Mouse (Mus musculus) limb, embryonic 11.5 days (tissue): ENCODE results near the gene Rpl22. TPM values are rescaled to one million over a fixed set of nuclear protein-coding genes. Genes with fewer than 3 reads are reported as not detected.
A peak's percentile ranks its signal among the peaks of the same experiment; 100 is the strongest.

Source experiments
- ATAC-seq: fragments of 200-750 bp; cut with Nextera tagmentation; 2 replicates; pipeline ENCODE4 v1.8.0; 2017; ENCODE audit warnings: low read depth; ENCODE audit not compliant: insufficient number of reproducible peaks, low FRiP score, low TSS enrichment
- DNase-seq: peaks from one replicate; pipeline ENCODE4 v3.0.0-alpha.2; 2015; ENCODE audit warnings: low spot score
- H3K27ac ChIP-seq: fragments of 300-500 bp; sonication (generic); replicated peaks from 2 replicates; pipeline ENCODE4 v1.5.1; 2014; ENCODE audit warnings: low read depth, mild to moderate bottlenecking, low read length
- H3K27me3 ChIP-seq: fragments of 300-500 bp; sonication (generic); 2 replicates; pipeline ENCODE4 v1.6.1; 2014; ENCODE audit warnings: mild to moderate bottlenecking, low read length, mixed read lengths; ENCODE audit not compliant: control insufficient read depth, insufficient read depth
- H3K36me3 ChIP-seq: fragments of 300-500 bp; sonication (generic); 2 replicates; pipeline ENCODE4 v1.6.1; 2014; ENCODE audit warnings: mild to moderate bottlenecking, low read length, moderate library complexity, mixed read lengths; ENCODE audit not compliant: control insufficient read depth, insufficient read depth
- H3K4me1 ChIP-seq: fragments of 300-500 bp; sonication (generic); 2 replicates; pipeline ENCODE4 v1.6.1; 2014; ENCODE audit warnings: low read length, mixed read lengths; ENCODE audit not compliant: control insufficient read depth, insufficient read depth
- H3K4me2 ChIP-seq: fragments of 300-500 bp; sonication (generic); 2 replicates; pipeline ENCODE4 v1.6.1; 2014; ENCODE audit warnings: low read depth, mild to moderate bottlenecking, moderate library complexity; ENCODE audit not compliant: severe bottlenecking
- H3K4me3 ChIP-seq: fragments of 300-500 bp; sonication (generic); 2 replicates; pipeline ENCODE4 v1.5.1; 2014; ENCODE audit warnings: low read depth, low read length
- H3K9ac ChIP-seq: fragments of 300-500 bp; sonication (generic); 2 replicates; pipeline ENCODE4 v1.6.1; 2014; ENCODE audit warnings: mild to moderate bottlenecking, low read length
- H3K9me3 ChIP-seq: fragments of 300-500 bp; sonication (generic); 2 replicates; pipeline ENCODE4 v1.6.1; 2016; ENCODE audit warnings: low read length; ENCODE audit not compliant: control insufficient read depth
- WGBS: fragments of 180-500 bp; shearing (Covaris S2); extraction: QIAGEN DNeasy Blood & Tissue Kit; methylation state at CpG from one replicate; pipeline ENCODE4 v1.1.7; 2014; 5-methylcytosine and 5-hydroxymethylcytosine counted together
- polyA plus RNA-seq: library from polyadenylated mRNA; unstranded; fragments of >200 nt; fragmentation: Nextera tagmentation; extraction: Ambion mirVana; gene quantifications from 2 replicates; pipeline ENCODE4 v1.2.1, GENCODE M21; 2014

The Rpl22 gene
- 453 and 467 TPM in 2 replicates for polyA plus RNA-seq

GRCm38 (mm10) chr4:152325574-152326411 is at the start of gene Rpl22:
Gene Rpl22, plus strand, starts transcription at chr4:152325742.
- H3K27me3 ChIP-seq, result no peaks in the 10 kb centered on the region
- ATAC-seq, result peak; percentile 92

DNA sequence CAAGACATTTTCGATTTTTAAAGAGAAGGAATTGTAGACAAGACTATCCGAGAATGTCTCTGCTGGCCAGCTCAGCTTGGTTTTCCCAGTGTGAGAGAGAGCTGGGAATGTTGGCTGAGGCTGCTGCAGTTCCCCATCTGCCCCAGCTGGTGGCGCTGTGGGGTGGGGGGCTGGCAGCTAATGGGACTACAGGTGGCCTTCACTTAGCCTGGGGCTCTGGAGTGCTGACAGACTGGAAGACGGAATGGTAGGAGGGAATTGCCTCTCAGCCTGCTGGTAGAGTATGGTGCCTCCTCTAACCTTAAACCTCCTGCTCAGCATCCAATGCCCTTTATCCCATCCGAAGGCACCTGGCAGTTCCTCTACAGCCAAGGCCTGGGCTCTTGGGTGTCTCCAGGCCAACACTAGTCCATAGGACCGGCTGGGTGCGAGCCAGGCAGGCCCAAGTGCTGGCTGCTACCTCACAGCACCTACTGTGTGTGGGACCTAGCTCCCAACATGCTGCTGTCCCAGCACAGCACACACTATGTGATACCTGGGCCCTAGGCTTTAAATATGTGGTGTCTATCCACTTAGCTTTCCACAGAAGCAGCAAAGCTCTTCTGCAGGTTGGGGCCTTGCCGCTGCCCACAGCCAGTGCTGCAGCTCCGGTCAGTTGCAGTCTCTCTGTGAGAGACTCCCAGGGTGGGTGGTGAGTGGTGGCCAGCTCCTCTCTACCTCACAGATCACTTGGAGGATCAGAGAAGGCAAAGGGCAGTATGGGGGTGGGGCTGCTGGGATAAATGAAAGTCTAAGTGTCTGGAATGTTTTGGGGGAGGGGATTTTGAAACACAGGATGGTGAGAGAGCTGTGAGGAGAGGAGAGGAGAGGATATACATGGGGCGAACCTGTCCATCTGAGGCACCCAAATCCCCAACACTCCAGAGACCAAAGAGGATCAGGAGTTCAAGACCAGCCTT is 48.9 kb upstream of the Rpl22 start:
- Histone ChIP-seq H3K4me2 (no peak overlapping the region), H3K4me1 (peaks cover 28% of the 10 kb centered on the region), H3K4me3 (no peak overlapping the region), H3K9me3 (no peaks in the 10 kb centered on the region), H3K27ac (no peak overlapping the region), H3K9ac (no peak overlapping the region), H3K36me3 (no peaks in the 10 kb centered on the region), H3K27me3 (peaks cover 30% of the 10 kb centered on the region)
- 51% methylated on average over 10 of the region's 10 CpGs for WGBS
- ATAC-seq (no peak), DNase-seq (peak; percentile 67)

More at GRCm38 (mm10) chr4:152325574-152326411, at the start of gene Rpl22:
- peak within 1 kb of the TSS; percentile 99 for H3K4me3 ChIP-seq
- no peaks in the 10 kb centered on the region for H3K9me3 ChIP-seq
- WGBS, result under 1% methylated on average over 69 of the region's 70 CpGs
- peak within 1 kb of the TSS; percentile 81 for H3K4me2 ChIP-seq
- DNase-seq, result peak; percentile 94
- H3K36me3 ChIP-seq, result peaks cover 14% of the 10 kb centered on the region
- H3K4me1 ChIP-seq, result peaks cover 12% of the 10 kb centered on the region
- no peak within 1 kb of the TSS; the same call in 1 of the 2 replicates for H3K27ac ChIP-seq
- H3K9ac ChIP-seq, result peak within 1 kb of the TSS; percentile 96

GRCm38 (mm10) chr4:152277916-152278315 is 47.6 kb upstream of the Rpl22 start:
- 66% methylated on average over 2 of the region's 2 CpGs for WGBS
- DNase-seq, result no peak
- no peak overlapping the region for H3K27ac ChIP-seq
- H3K4me1 ChIP-seq, result peaks cover 21% of the 10 kb centered on the region
- no peak overlapping the region for H3K4me3 ChIP-seq
- H3K4me2 ChIP-seq, result no peak overlapping the region
- no peak for ATAC-seq
- H3K27me3 ChIP-seq, result peaks cover 42% of the 10 kb centered on the region
- no peak overlapping the region for H3K9ac ChIP-seq
- H3K36me3 ChIP-seq, result no peaks in the 10 kb centered on the region
- no peaks in the 10 kb centered on the region for H3K9me3 ChIP-seq

- ATAC-seq (no peak), DNase-seq (no peak)
- Histone ChIP-seq H3K9ac (no peak overlapping the region), H3K9me3 (no peaks in the 10 kb centered on the region), H3K4me2 (no peak overlapping the region), H3K27ac (no peak overlapping the region), H3K4me3 (no peak overlapping the region), H3K36me3 (no peaks in the 10 kb centered on the region), H3K4me1 (peaks cover 16% of the 10 kb centered on the region), H3K27me3 (peaks cover 53% of the 10 kb centered on the region)
- WGBS, result 92% methylated on average over 23 of the region's 23 CpGs
Measured at GRCm38 (mm10) chr4:152278986-152279385, 46.6 kb upstream of the Rpl22 start.

GRCm38 (mm10) chr4:152281601-152282000 is 43.9 kb upstream of the Rpl22 start:
- peaks cover 9% of the 10 kb centered on the region for H3K4me1 ChIP-seq
- no peaks in the 10 kb centered on the region for H3K9me3 ChIP-seq
- peaks cover 61% of the 10 kb centered on the region for H3K27me3 ChIP-seq
- DNase-seq (no peak), ATAC-seq (no peak)
- no peak overlapping the region for H3K4me2 ChIP-seq
- 44% methylated on average over 15 of the region's 15 CpGs for WGBS
- no peak overlapping the region for H3K9ac ChIP-seq
- H3K36me3 ChIP-seq, result no peaks in the 10 kb centered on the region
- H3K27ac ChIP-seq, result no peak overlapping the region
- no peak overlapping the region for H3K4me3 ChIP-seq

- Histone ChIP-seq H3K27me3 (peaks cover 70% of the 10 kb centered on the region), H3K36me3 (no peaks in the 10 kb centered on the region), H3K9me3 (no peaks in the 10 kb centered on the region), H3K9ac (no peak overlapping the region), H3K27ac (no peak overlapping the region), H3K4me2 (peak overlapping the region; percentile 45; the same call in 1 of the 2 replicates), H3K4me3 (peak overlapping the region; percentile 17), H3K4me1 (peaks cover 9% of the 10 kb centered on the region)
- 15% methylated on average over 34 of the region's 34 CpGs for WGBS
- DNase-seq, result no peak
- peak; percentile 4; the same call in 1 of the 2 replicates for ATAC-seq
Measured at GRCm38 (mm10) chr4:152282721-152283120, 42.8 kb upstream of the Rpl22 start.

DNA sequence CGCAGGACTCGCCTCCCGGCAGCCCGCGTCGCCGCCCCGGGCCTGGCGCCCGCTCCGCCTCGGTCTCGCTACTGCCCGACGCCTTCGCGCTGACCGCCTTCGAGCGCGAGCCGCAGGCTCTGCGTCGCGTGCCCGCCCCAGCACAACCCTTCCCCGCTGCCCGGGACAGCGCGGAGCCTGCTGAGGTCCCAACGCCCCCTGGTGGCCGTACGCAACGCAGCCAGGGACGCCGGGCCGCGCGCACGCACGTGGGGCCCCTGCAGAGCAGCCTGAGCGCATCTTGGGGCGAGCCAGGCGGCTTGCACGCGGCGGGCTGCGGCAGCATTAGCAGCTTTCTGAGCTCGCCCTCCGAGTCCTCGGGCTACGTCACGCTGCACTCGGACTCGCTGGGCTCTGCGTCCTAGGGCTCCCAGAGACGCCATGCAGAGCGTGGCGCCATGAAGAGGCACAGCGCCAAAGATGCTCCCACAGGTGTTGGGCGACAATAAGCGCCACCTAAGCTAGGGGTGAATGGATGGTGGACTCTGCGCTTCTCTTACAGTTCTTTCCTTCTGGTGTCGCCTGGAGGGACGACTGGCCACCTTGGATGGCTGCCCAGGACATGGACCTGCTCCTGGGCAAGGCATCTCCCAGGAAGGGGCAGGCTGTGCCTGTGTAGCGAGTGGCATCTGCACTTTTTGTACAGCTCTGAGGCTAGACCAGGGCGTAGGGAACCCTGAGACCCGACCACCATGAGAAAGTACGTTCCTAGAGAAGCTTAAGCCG is 42.2 kb upstream of the Rpl22 start:
- H3K4me2 ChIP-seq, result peak overlapping the region; percentile 45
- DNase-seq (peak; percentile 90), ATAC-seq (peak; percentile 65)
- no peaks in the 10 kb centered on the region for H3K9me3 ChIP-seq
- H3K27ac ChIP-seq, result no peak overlapping the region
- 4% methylated on average over 62 of the region's 70 CpGs for WGBS
- H3K4me3 ChIP-seq, result peak overlapping the region; percentile 17
- no peak overlapping the region for H3K9ac ChIP-seq
- peaks cover 77% of the 10 kb centered on the region for H3K27me3 ChIP-seq
- peaks cover 9% of the 10 kb centered on the region for H3K4me1 ChIP-seq
- H3K36me3 ChIP-seq, result no peaks in the 10 kb centered on the region
